Mouse (Mus musculus) left cerebral cortex, postnatal 25 days (tissue): ENCODE measurements around the gene H60b. TPM values are rescaled to one million over a fixed set of nuclear protein-coding genes. Genes with fewer than 3 reads are reported as not detected.

Source experiments
- total RNA-seq, 2 experiments: library from RNA; stranded (reverse); gene quantifications; 2 replicates each; pipeline ENCODE4 v1.2.3; 2021

The H60b gene
- total RNA-seq, 2 experiments from 2014 or later, result not detected

Other genes with a start within 250 kb of the H60b start
- not detected for gene 4930444G20Rik, start 90.5 kb upstream of the H60b start, total RNA-seq
- under 1 TPM in 1 of 2 experiments, not detected in 1; 0.92 TPM for gene E030030I06Rik, start 9.3 kb upstream of the H60b start, total RNA-seq
- gene Raet1e, start within 50 bp of the H60b start, total RNA-seq, result not detected
- not detected for gene Raet1d, start 202.0 kb downstream of the H60b start, total RNA-seq